Mouse (Mus musculus) hindbrain, embryonic 15.5 days (tissue): Measurements from ENCODE around the gene Gpsm3. TPM values are rescaled to one million over a fixed set of nuclear protein-coding genes. Genes with fewer than 3 reads are reported as not detected.

Experiments used
- ATAC-seq: fragments of 200-750 bp; cut with Nextera tagmentation; 2 replicates; pipeline ENCODE4 v1.8.0; 2017; ENCODE audit warnings: low read depth, moderate number of reproducible peaks, moderate TSS enrichment; ENCODE audit not compliant: low FRiP score
- H3K27ac ChIP-seq: fragments of 300-500 bp; sonication (generic); replicated peaks from 2 replicates; pipeline ENCODE4 v1.5.1; 2015; ENCODE audit warnings: mild to moderate bottlenecking, inconsistent platforms
- H3K27me3 ChIP-seq: fragments of 300-500 bp; sonication (generic); 2 replicates; pipeline ENCODE4 v1.6.1; 2015; ENCODE audit warnings: control low read depth, inconsistent platforms
- H3K36me3 ChIP-seq: fragments of 300-500 bp; sonication (generic); 2 replicates; pipeline ENCODE4 v1.6.1; 2015; ENCODE audit warnings: control low read depth, inconsistent platforms
- H3K4me1 ChIP-seq: fragments of 300-500 bp; sonication (generic); replicated peaks from 2 replicates; pipeline ENCODE4 v1.6.1; 2015; ENCODE audit warnings: control low read depth, inconsistent platforms
- H3K4me2 ChIP-seq: fragments of 300-500 bp; sonication (generic); 2 replicates; pipeline ENCODE4 v1.6.1; 2015; ENCODE audit warnings: moderate library complexity, mild to moderate bottlenecking, inconsistent platforms
- H3K4me3 ChIP-seq: fragments of 300-500 bp; sonication (generic); 2 replicates; pipeline ENCODE4 v1.5.1; 2015; ENCODE audit warnings: mild to moderate bottlenecking, inconsistent platforms
- H3K9ac ChIP-seq: fragments of 300-500 bp; sonication (generic); 2 replicates; pipeline ENCODE4 v1.6.1; 2015; ENCODE audit warnings: inconsistent platforms
- H3K9me3 ChIP-seq: fragments of 300-500 bp; sonication (generic); 2 replicates; pipeline ENCODE4 v1.6.1; 2016; ENCODE audit warnings: control low read depth, inconsistent platforms
- WGBS: fragments of 180-500 bp; shearing (Covaris S2); methylation state at CpG from one replicate; pipeline ENCODE4 v1.1.7; 2015; 5-methylcytosine and 5-hydroxymethylcytosine counted together
- polyA plus RNA-seq: library from polyadenylated mRNA; unstranded; fragments of >200 nt; fragmentation: Nextera tagmentation; extraction: Ambion mirVana; gene quantifications from 2 replicates; pipeline ENCODE4 v1.2.1, GENCODE M21; 2015

Gpsm3 gene
- polyA plus RNA-seq, 1 experiment from 2014 or later: 4.1 TPM

DNA sequence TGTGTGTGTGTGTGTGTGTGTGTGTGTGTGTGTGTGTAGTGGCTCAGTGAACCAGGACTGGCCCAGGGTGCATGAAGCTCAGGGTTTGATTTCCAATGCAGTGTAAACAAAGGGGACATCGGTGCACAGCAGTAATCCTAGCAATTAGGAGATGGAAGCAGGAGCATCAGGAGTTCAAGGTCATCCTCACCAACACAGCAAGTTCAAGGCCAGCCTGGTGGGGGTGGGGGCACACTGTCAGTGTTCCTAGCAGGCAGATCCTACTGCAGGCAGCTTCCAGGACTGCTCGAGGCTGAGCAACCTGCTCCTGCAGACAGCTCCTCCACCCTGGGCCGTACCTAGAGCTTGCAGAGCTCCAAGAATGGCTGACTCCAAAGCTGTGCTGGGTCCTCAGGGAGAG lies 27.0 kb upstream of the Gpsm3 start:
- Histone ChIP-seq H3K27ac (no peak overlapping the region), H3K4me1 (no peaks in the 10 kb centered on the region), H3K4me3 (no peak overlapping the region), H3K9ac (no peak overlapping the region), H3K9me3 (no peaks in the 10 kb centered on the region), H3K36me3 (no peaks in the 10 kb centered on the region), H3K27me3 (no peaks in the 10 kb centered on the region), H3K4me2 (no peak overlapping the region)
- ATAC-seq: no peak
- 70% methylated on average over 3 of the region's 3 CpGs for WGBS

DNA sequence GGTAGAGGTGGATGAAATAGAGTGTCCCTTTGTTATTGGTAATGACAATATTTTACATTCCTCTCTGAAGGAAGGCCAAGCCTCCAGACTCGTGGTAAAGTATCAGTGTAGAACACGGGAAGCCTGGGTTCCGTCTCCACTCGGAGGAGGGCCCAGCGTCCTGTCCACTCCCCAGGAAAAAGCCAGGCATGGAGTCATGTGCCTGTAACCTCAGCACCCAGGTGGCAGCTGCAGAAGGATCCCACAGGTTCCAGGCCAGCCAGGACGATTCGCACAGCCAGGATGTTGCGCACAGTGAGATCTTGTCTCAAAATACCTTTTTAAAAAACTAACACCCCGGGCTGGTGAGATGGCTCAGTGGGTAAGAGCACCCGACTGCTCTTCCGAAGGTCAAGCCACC lies 26.3 kb upstream of the Gpsm3 start:
- Histone ChIP-seq H3K27me3 (no peaks in the 10 kb centered on the region), H3K4me1 (no peaks in the 10 kb centered on the region), H3K36me3 (no peaks in the 10 kb centered on the region), H3K4me2 (no peak overlapping the region), H3K9me3 (no peaks in the 10 kb centered on the region), H3K9ac (no peak overlapping the region), H3K27ac (no peak overlapping the region), H3K4me3 (no peak overlapping the region)
- ATAC-seq: no peak
- 79% methylated on average over 11 of the region's 11 CpGs for WGBS

- peak within 1 kb of the TSS; percentile 14 for H3K4me2 ChIP-seq
- H3K27me3 ChIP-seq: no peaks in the 10 kb centered on the region
- no peak within 1 kb of the TSS for H3K4me3 ChIP-seq
- no peak within 1 kb of the TSS for H3K9ac ChIP-seq
- H3K4me1 ChIP-seq: no peaks in the 10 kb centered on the region
- peak within 1 kb of the TSS; percentile 42; the same call in 1 of the 2 replicates for H3K27ac ChIP-seq
- H3K36me3 ChIP-seq: no peaks in the 10 kb centered on the region
- 20% methylated on average over 6 of the region's 6 CpGs for WGBS
- peak; percentile 23; the same call in 1 of the 2 replicates for ATAC-seq
- H3K9me3 ChIP-seq: no peaks in the 10 kb centered on the region
Measured at GRCm38 (mm10) chr17:34564003-34564421, 25.6 kb upstream of the Gpsm3 start, which contains the start of gene Notch4. Notch4 (plus strand) TSS chr17:34564268.

- no peak overlapping the region for H3K9ac ChIP-seq
- no peaks in the 10 kb centered on the region for H3K4me1 ChIP-seq
- no peaks in the 10 kb centered on the region for H3K36me3 ChIP-seq
- H3K4me2 ChIP-seq: peak overlapping the region; percentile 14
- 53% methylated on average over 3 of the region's 3 CpGs for WGBS
- H3K4me3 ChIP-seq: no peak overlapping the region
- ATAC-seq: no peak
- H3K27me3 ChIP-seq: no peaks in the 10 kb centered on the region
- peak overlapping the region; percentile 42; the same call in 1 of the 2 replicates for H3K27ac ChIP-seq
- no peaks in the 10 kb centered on the region for H3K9me3 ChIP-seq
Measured at GRCm38 (mm10) chr17:34564796-34565195, 24.8 kb upstream of the Gpsm3 start.

GRCm38 (mm10) chr17:34567311-34567710 lies 22.3 kb upstream of the Gpsm3 start:
- Histone ChIP-seq H3K4me2 (no peak overlapping the region), H3K4me3 (no peak overlapping the region), H3K4me1 (no peaks in the 10 kb centered on the region), H3K9me3 (no peaks in the 10 kb centered on the region), H3K27ac (no peak overlapping the region), H3K9ac (no peak overlapping the region), H3K36me3 (no peaks in the 10 kb centered on the region), H3K27me3 (no peaks in the 10 kb centered on the region)
- 72% methylated on average over 9 of the region's 9 CpGs for WGBS
- no peak for ATAC-seq

- Histone ChIP-seq H3K9ac (no peak overlapping the region), H3K4me2 (no peak overlapping the region), H3K9me3 (no peaks in the 10 kb centered on the region), H3K4me3 (no peak overlapping the region), H3K4me1 (no peaks in the 10 kb centered on the region), H3K36me3 (no peaks in the 10 kb centered on the region), H3K27ac (no peak overlapping the region), H3K27me3 (no peaks in the 10 kb centered on the region)
- 79% methylated on average over 13 of the region's 13 CpGs for WGBS
- ATAC-seq: no peak
Measured at GRCm38 (mm10) chr17:34568421-34568820, 21.2 kb upstream of the Gpsm3 start.

DNA sequence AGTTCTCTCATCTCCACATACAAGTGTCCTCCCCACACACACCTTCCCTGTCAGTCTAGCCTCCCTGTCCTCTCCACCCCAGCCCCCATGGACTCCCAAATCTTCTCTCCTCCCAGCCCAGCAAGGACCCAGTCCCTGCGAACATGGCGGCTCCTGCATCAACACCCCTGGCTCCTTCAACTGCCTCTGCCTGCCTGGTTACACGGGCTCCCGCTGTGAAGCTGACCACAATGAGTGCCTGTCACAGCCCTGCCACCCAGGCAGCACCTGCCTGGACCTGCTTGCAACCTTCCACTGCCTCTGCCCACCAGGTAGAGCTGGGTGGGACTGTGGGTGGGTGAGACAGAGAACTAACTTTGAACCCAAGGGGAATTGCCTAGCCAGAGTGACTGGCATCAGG lies 19.7 kb upstream of the Gpsm3 start:
- no peaks in the 10 kb centered on the region for H3K9me3 ChIP-seq
- H3K4me1 ChIP-seq: no peaks in the 10 kb centered on the region
- no peak overlapping the region for H3K27ac ChIP-seq
- no peak overlapping the region for H3K4me2 ChIP-seq
- H3K36me3 ChIP-seq: no peaks in the 10 kb centered on the region
- no peak for ATAC-seq
- no peak overlapping the region for H3K9ac ChIP-seq
- no peak overlapping the region for H3K4me3 ChIP-seq
- 66% methylated on average over 4 of the region's 4 CpGs for WGBS
- no peaks in the 10 kb centered on the region for H3K27me3 ChIP-seq

- Histone ChIP-seq H3K27me3 (no peaks in the 10 kb centered on the region), H3K4me2 (no peak overlapping the region), H3K4me3 (no peak overlapping the region), H3K9ac (no peak overlapping the region), H3K27ac (no peak overlapping the region), H3K9me3 (no peaks in the 10 kb centered on the region), H3K4me1 (no peaks in the 10 kb centered on the region), H3K36me3 (no peaks in the 10 kb centered on the region)
- ATAC-seq: no peak
- 15% methylated on average over 5 of the region's 5 CpGs for WGBS
Measured at GRCm38 (mm10) chr17:34571875-34572274, 17.7 kb upstream of the Gpsm3 start.

DNA sequence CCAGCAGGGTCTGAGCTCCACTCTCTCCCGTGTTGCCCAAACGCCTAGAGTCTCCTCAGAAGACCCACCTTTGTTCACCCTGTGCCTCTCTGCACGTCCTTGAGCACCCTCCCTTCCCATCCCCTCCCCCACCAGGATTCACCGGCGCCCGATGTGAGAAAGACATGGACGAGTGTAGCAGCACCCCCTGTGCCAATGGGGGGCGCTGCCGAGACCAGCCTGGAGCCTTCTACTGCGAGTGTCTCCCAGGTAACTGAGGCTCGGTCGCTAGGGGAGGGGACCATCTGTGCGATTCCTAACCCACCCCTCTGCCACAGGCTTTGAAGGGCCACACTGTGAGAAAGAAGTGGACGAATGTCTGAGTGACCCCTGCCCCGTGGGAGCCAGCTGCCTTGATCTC lies 17.2 kb upstream of the Gpsm3 start:
- Histone ChIP-seq H3K4me1 (no peaks in the 10 kb centered on the region), H3K9me3 (no peaks in the 10 kb centered on the region), H3K4me3 (no peak overlapping the region), H3K9ac (no peak overlapping the region), H3K4me2 (no peak overlapping the region), H3K27me3 (no peaks in the 10 kb centered on the region), H3K36me3 (no peaks in the 10 kb centered on the region), H3K27ac (no peak overlapping the region)
- no peak for ATAC-seq
- WGBS: 13% methylated on average over 14 of the region's 15 CpGs

GRCm38 (mm10) chr17:34576577-34576976 lies 13.0 kb upstream of the Gpsm3 start:
- no peak overlapping the region for H3K27ac ChIP-seq
- no peaks in the 10 kb centered on the region for H3K4me1 ChIP-seq
- no peaks in the 10 kb centered on the region for H3K27me3 ChIP-seq
- no peak overlapping the region for H3K4me3 ChIP-seq
- H3K9ac ChIP-seq: no peak overlapping the region
- H3K4me2 ChIP-seq: no peak overlapping the region
- ATAC-seq: no peak
- H3K36me3 ChIP-seq: no peaks in the 10 kb centered on the region
- H3K9me3 ChIP-seq: no peaks in the 10 kb centered on the region
- 77% methylated on average over 5 of the region's 5 CpGs for WGBS

DNA sequence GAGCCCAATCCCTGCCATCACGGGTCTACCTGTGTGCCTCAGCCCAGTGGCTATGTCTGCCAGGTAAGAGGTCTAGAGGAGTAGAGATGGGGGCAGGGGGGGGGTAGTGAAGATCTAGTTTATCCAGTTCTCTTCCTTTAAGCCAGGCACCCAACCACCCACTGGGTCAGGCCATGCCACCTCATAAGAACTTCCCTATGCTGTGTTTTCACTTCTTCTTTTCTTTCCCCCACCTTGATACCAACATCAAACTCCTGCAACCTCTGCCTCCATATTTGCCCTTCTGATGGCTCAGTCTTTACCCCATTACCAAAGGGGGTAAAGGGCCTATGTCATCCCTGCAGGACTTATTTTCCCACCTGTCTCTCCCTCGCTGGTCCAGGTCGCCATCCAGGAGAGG lies 11.5 kb upstream of the Gpsm3 start:
- no peak overlapping the region for H3K9ac ChIP-seq
- WGBS: 88% methylated on average over 3 of the region's 3 CpGs

DNA sequence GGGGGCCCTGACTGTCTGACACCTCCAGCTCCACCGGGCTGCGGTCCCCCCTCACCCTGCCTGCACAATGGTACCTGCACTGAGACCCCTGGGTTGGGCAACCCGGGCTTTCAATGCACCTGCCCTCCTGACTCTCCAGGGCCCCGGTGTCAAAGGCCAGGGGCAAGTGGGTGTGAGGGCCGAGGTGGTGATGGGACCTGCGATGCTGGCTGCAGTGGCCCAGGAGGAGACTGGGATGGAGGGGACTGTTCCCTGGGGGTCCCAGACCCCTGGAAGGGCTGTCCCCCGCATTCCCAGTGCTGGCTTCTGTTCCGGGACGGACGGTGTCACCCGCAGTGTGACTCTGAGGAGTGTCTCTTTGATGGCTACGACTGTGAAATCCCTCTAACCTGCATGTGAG lies 7.1 kb upstream of the Gpsm3 start:
- H3K4me1 ChIP-seq: peaks cover 12% of the 10 kb centered on the region
- no peak for ATAC-seq
- no peak overlapping the region for H3K4me2 ChIP-seq
- WGBS: 88% methylated on average over 12 of the region's 12 CpGs
- H3K9me3 ChIP-seq: no peaks in the 10 kb centered on the region
- H3K27ac ChIP-seq: no peak overlapping the region
- no peak overlapping the region for H3K4me3 ChIP-seq
- H3K9ac ChIP-seq: no peak overlapping the region
- no peaks in the 10 kb centered on the region for H3K27me3 ChIP-seq
- H3K36me3 ChIP-seq: no peaks in the 10 kb centered on the region

More for the DNA sequence above, 11.5 kb upstream of the Gpsm3 start:
- no peaks in the 10 kb centered on the region for H3K4me1 ChIP-seq
- no peak for ATAC-seq
- no peak overlapping the region for H3K4me3 ChIP-seq
- no peak overlapping the region for H3K27ac ChIP-seq
- no peaks in the 10 kb centered on the region for H3K36me3 ChIP-seq
- no peaks in the 10 kb centered on the region for H3K27me3 ChIP-seq
- H3K9me3 ChIP-seq: no peaks in the 10 kb centered on the region
- H3K4me2 ChIP-seq: no peak overlapping the region

DNA sequence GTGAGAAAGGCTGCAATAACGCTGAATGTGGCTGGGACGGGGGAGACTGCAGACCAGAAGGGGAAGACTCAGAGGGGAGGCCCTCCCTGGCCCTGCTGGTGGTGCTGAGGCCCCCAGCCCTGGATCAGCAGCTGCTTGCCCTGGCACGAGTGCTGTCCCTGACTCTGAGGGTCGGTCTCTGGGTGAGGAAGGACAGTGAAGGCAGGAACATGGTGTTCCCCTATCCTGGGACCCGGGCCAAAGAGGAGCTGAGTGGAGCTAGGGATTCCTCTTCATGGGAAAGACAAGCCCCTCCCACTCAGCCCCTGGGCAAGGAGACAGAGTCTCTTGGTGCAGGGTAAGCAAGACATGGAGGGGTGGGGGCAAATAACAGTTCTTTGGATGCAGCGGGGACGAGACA lies 6.2 kb upstream of the Gpsm3 start:
- no peaks in the 10 kb centered on the region for H3K27me3 ChIP-seq
- no peak overlapping the region for H3K4me2 ChIP-seq
- H3K36me3 ChIP-seq: no peaks in the 10 kb centered on the region
- H3K4me1 ChIP-seq: peaks cover 19% of the 10 kb centered on the region
- H3K9ac ChIP-seq: no peak overlapping the region
- ATAC-seq: no peak
- no peaks in the 10 kb centered on the region for H3K9me3 ChIP-seq
- no peak overlapping the region for H3K4me3 ChIP-seq
- WGBS: 61% methylated on average over 7 of the region's 7 CpGs
- no peak overlapping the region for H3K27ac ChIP-seq
